Mouse (Mus musculus): ENCODE results near the gene Traf5.

GRCm38 (mm10) chr1:191999022-191999421, 93.3 kb downstream of the Traf5 start:
- TF ChIP-seq CTCF (IDR thresholded peaks at IDR 0.05; ENCODE audit: borderline replicate concordance, control insufficient read depth, extremely low read depth, insufficient read depth, low read length, poor library complexity) (no peak), POLR2A (IDR thresholded peaks at IDR 0.05; ENCODE audit: control insufficient read depth, extremely low read depth, insufficient read depth, low read length, poor library complexity) (no peak)
